Mouse (Mus musculus): Measurements from ENCODE around the gene Gm6592.

GRCm38 (mm10) chrX:8893182-8893651, 49.4 kb downstream of the Gm6592 start:
- TF ChIP-seq CTCF (IDR thresholded peaks at IDR 0.05; ENCODE audit: borderline replicate concordance, insufficient read depth, low read length), result no peak
- TF ChIP-seq POLR2A (IDR thresholded peaks at IDR 0.05; ENCODE audit: low read depth, low read length), result no peak
